Mouse (Mus musculus): ENCODE results near the gene Dcaf12l2. TPM values are rescaled to one million over a fixed set of nuclear protein-coding genes. Genes with fewer than 3 reads are reported as not detected.

Dcaf12l2 gene
- total RNA-seq (2021): 1 to 10 TPM; 3.2 to 3.6 TPM
- long read RNA-seq: 0 reads

GRCm38 (mm10) chrX:44367646-44368521 is at the start of gene Dcaf12l2:
TSS of gene Dcaf12l2 (minus strand) at chrX:44368342.
- peak; percentile 12 to 22 for DNase-seq (ENCODE audit: low spot score in 2 of 2)

- peak; percentile 2 to 13 for DNase-seq (ENCODE audit: low spot score in 2 of 2)
These were observed 879 bp downstream of the Dcaf12l2 start for GRCm38 (mm10) chrX:44367280-44367645.

Data from layer of hippocampus, postnatal 10 days (tissue).